Mouse (Mus musculus) gonadal fat pad, adult 2 months (tissue): ENCODE results near the gene Tmem217. TPM values are rescaled to one million over a fixed set of nuclear protein-coding genes. Genes with fewer than 3 reads are reported as not detected.

Source experiments
- DNase-seq: peaks from one replicate; pipeline ENCODE4 v3.0.0-alpha.2; 2012; ENCODE audit warnings: low read depth
- polyA plus RNA-seq: library from polyadenylated mRNA; depleted of rRNA; stranded (reverse); fragments of >200 nt; gene quantifications from 2 replicates; pipeline ENCODE4 v1.2.3, GENCODE M21; 2012; rRNA removed

Gene Tmem217
- polyA plus RNA-seq, 1 experiment: 0.81 TPM

DNA sequence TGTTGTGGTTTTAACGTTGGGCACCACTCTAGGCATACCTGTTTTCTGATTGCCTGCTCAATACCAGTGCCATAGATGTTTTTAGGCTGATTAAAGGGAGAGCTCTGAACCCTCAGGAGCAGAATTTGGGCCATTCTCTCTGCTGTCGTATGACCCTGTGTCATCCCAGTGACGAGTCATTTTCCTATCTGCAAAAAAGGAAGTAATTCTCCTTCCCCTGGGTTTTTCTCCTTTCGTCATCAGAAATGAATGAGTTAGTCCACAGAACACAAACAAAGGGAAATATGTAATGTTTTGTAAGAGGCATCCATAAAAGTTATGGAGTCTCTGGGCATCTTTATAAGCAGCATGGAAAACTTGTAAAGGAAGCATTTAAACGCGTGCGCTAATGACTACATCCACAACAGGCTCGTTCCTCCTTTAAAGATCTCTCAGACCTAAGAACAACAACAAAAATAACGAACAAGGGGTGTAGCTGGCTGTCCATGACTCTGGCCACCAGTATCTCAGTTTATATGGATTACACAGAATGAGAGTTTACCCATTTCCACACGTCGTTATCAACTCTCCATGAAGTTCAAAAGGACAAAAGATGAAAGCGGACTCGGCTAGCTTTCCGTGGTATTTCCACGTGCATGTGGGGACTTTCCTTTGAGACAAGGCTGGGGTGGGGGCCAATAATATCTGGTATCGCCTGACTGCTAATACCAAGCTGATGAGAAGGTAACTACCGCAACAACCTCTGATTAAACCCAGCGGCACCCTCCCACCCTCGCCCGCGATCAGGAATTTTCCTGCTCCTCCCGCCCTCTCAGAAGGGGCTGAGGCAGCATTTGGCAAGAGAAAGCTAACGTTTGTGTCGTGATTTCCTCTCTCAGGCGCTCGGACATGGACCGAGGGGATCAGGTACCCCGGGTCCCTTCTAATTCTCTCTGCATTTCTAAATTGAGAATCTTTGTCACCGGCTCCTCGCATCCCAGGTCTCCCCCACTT, 62.9 kb downstream of the Tmem217 start:
- no peak for DNase-seq

DNA sequence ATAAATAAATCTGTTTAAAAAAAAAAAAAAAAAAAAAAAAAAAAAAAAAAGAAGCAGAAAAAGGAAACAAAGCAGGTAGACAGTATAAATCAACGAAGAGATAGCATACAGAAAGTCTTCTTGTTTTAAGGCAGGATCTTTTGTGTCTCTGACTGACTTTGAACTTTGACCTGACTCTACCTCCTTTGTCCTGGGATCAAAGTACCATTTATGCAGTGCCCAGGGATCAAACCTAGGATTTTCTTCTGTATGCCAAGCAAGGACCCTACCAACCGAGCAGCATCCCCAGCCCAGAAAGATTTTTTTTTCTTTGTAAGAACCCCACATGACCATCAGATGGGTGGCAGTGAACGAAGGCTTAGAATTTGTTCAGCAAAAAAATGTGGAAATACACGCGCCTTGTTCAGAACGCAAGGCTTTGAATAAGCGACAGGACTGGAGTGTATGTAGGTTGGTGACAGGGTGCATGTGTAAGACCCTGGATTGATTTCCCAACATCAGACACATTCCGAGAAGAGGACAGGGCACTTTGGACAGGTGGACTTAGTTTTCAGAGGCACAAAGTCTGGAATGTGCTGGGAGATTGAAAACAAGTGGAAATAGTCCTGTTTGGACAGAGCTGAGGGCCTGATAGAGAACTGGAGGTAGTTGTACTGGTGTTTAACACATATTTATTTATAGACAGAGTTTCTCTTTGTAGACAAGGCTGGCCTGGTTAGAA, 63.8 kb downstream of the Tmem217 start:
- DNase-seq: no peak

DNA sequence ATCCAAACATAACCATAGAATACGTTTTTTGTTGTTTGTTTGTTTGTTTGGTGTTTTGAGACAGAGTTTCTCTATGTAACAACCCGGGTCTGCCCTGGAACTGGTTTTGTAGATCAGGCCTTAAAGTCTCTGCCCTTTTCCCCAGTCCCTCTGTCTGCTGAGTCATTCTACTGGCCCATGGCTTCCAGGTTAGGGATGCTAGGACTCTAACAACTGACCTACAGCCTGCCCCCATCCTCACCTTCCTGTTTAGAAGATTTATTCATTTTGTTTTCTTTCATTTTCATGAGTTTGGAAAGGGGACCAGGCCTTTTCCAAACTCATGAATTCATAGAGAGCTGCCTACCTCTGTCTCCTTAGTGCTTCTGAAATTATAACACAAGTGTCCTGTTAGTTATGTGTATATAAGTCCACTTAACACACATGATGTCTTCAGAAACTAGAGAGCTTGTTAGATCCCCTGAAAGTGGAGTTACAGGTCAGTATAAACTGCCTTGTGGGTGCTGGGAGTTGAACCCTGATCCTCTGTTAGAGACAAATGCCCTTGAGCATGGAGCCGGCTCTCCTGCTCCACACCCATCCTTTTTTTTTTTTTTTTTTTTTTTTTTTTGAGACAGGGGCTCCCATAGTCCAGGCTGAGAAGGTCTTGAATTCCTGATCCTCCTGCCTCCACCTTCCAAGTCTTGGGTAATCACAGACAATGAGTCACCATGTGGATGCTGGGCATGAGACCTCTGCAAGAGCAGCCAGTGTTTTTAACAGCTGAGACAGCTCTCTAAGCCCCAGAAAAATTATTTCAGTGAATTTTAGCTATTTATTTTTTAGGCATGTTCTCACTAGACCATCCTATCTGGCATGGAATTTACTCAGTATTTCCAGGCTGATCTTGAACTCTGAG, 66.6 kb downstream of the Tmem217 start:
- DNase-seq: no peak

DNA sequence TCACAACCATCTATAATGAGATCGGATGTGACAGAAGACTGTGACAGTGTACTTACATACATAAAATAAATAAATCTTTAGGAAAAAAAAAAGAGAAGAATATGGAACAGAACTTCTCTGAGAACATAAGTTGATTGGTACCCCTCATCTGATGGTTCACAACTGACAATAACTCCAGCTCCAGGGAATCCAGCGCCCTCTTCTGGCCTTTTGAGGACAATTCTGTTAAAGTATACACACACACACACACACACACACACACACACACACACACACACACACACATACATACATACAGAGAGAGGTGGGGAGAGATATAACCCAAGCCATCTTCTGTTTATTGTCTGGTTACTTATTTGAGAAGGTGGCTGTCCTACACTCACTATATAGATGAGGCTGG, 67.8 kb downstream of the Tmem217 start:
- no peak for DNase-seq

DNA sequence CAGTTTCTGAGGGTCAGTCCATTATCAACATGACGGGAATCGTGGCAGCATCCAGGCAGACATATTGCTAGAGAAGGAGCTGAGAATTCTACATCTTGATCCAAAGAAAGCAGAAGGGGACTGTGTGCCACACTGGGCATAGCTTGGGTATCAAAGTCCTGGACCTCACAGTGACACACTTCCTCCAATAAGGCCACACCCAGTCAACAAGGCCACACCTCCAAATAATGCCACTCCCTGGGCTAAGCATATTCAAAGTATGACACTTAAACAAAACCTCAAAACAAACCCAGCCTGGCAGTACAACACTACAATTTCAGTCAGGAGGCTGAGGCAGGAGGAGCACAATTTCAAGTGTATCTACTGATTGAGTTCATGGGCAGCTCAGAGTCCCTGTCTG, 68.9 kb downstream of the Tmem217 start:
- DNase-seq: no peak

DNA sequence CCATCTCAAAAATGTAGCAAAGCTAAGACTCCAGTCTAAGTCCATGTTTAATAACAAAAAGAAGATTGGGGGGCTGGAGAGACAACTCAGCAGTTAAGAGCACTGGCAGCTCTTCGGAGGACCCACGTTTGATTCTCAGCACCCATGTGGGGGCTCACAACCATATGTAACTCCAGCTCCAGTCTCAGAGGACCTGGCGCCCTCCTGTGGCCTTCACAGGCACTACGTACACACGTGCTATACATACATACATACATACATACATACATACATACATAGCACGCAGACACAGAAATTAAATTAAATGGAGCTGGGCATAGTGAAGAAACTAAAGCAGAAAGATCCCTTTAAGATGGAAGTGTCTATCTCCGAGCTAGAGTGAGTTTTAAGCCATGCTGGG, 69.6 kb downstream of the Tmem217 start:
- no peak for DNase-seq

DNA sequence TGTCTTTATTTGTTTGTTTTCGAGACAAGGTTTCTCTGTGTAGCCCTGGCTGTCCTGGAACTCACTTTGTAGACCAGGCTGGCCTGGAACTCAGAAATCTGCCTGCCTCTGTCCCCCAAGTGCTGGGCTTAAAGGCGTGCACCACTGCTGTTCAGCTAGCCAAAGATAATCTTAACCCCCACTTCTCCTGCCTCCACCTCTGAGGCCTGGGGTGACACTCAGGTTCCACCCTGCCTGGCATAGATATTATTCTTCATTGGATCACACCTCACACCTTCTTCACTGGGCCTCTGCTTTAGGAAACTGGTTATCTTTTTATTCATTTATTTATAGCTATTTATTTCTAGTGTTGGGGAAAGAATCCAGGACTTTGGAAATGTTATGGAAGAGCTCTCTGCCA, 71.9 kb downstream of the Tmem217 start:
- DNase-seq: no peak

DNA sequence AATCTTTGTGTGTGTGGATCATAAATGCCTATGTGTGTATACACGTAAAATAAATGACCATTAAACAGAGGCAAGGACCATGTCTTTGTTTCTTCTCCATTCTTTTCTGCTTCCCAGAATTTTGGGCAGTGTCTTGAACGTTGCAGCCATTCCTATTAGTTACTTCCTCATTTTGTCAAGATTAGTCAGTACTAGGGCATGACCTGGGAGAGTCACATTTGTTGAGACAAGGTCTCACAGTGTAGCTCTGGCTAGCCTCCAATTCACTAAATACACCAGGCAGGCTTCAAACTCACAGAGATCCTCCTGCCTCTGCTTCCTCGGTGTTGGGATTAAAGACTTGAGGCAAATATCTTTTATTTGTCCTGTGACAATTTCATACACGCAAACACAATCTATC, 73.9 kb downstream of the Tmem217 start:
- no peak for DNase-seq

DNA sequence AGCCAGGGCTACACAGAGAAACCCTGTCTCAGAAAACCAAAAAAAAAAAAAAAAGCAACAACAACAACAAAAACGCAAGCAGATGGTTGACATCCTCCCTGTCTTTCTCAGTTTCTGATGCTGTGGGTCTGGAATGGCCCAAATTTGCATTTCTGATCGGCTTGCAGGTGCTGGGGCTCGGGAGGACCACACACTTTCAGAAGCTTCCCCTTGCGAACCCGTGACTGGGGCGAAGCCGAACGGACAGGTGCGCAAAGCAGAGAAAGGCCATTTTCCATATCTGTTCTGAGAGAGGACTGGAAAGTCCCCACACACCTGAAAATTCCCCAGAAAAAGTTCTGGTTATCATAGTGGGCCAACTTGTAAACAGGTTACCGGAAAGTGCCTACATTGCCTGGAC, 74.8 kb downstream of the Tmem217 start:
- no peak for DNase-seq

DNA sequence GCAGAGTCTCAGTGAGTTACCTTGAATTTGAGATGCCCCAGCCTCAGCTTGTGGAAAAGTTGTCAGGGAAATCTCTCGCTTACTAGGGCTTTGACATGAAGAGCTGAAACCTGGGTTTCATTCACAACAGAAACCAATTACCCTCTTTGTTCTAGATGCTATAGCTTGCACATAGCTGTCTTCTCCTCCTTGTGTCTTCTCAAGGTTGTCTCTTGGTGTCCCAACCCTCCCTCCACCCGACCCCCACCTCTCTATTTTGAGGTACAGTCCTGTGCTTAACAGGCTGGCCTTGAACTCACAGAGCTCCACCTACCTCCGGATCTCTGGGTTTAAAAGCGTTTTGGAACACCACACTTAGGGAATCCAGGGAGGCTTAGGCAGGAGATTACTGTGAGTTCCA, 75.7 kb downstream of the Tmem217 start:
- DNase-seq: no peak

Other genes starting within 250 kb of the Tmem217 start
- 31.4 and 42.9 TPM in 2 replicates for gene Pi16, start 234.7 kb downstream of the Tmem217 start, polyA plus RNA-seq
- 587 and 681 TPM in 2 replicates for gene Mtch1, start 204.5 kb downstream of the Tmem217 start, polyA plus RNA-seq
- 23.3 and 32.9 TPM in 2 replicates for gene Fgd2, start 191.5 kb downstream of the Tmem217 start, polyA plus RNA-seq
- 9.5 and 10.9 TPM in 2 replicates for gene Pim1, start 61.6 kb downstream of the Tmem217 start, polyA plus RNA-seq
- not detected in 2 replicates for gene Gm17657, start 2.7 kb downstream of the Tmem217 start, polyA plus RNA-seq
- gene Tbc1d22b, start 2.6 kb downstream of the Tmem217 start, polyA plus RNA-seq: 14.0 and 16.4 TPM in 2 replicates
- 23.1 and 23.2 TPM in 2 replicates for gene Rnf8, start 62.4 kb upstream of the Tmem217 start, polyA plus RNA-seq
- gene Gm28043, start 62.5 kb upstream of the Tmem217 start, polyA plus RNA-seq: 0.99 and 1.8 TPM in 2 replicates
- gene Cmtr1, start 108.2 kb upstream of the Tmem217 start, polyA plus RNA-seq: 25.3 and 29.9 TPM in 2 replicates
- 8.0 and 22.9 TPM in 2 replicates for gene Ccdc167, start 164.7 kb upstream of the Tmem217 start, polyA plus RNA-seq